Mouse (Mus musculus): ENCODE data around the gene Kif6. TPM values are rescaled to one million over a fixed set of nuclear protein-coding genes. Genes with fewer than 3 reads are reported as not detected.

Kif6 gene
- total RNA-seq (2015): not detected in 2 replicates
- total RNA-seq (2017): not detected in 2 replicates

DNA sequence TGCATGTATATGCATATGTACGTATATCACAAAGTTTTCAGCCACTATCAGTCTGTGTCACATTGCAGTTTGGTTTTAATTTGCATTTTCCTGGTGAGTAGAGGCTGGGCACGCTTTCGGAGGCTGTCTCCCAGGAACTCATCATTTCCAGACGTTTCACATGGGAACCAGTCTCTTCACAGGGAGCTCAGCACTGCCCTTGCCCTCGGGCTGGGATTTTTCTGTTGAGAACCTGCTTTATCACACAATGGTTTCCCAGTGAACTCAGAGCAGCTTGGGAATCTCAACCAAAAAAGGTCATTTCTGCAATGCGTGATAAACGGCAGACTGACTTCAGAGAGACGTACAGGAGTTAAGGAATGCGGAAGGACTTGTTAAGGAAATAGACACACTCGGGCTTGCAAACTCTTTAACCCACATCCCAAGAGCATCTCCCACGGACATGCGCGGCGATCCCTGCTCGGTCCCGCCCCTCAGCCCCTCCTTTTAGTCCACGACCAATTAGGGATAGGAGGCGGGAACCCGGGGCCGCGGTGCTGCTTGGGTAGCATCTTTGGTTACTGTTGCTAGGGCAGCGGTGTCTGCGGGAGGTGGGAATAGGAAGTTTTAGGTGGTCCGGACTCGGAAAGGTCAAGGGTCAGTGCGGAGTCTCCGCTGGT lies at the start of gene Kif6:
Gene Kif6 (plus strand): TSS at position 560 of the 659 bp plus-strand sequence.
- no peak for ATAC-seq (ENCODE audit: poor library complexity, severe bottlenecking)

DNA sequence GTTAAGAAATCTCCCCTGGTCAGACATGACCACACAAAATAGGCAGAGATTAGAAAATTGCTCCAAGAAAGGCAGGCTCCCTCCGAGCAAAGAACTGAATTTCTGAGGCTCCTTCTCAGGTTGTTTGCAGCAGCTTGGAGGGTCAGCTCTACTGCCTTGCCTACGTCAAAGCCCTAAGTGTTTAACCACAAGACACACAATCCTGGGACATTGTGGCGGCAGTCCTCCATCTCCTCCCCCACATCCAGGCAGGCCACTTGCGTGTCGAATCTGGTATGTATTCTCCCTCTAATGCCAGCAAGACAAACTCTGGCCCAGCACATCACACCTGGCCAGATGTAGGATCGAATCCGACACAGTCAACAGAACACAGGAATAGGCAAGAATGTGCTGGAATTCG lies 46.2 kb upstream of the Kif6 start:
- no peak for ATAC-seq (ENCODE audit: poor library complexity, severe bottlenecking)

DNA sequence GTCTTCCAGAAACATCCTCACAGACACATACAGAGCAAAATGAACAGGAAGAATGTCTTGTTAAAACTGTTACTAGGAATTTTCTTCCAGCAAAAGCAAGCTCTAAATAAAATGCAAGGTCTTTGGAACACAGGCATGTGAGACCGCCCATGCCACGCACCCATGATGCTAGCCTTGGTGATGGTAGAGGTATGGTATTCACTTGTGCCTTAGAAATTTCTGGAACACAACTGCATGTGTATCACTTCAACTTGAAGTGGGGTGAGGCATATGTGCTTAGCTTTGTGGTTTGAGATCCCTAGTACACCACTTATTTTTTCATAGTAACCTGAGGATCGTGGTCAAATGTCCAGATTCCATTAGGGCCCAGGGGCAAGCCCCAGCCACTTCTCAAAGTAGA lies 37.6 kb upstream of the Kif6 start:
- ATAC-seq (ENCODE audit: poor library complexity, severe bottlenecking): no peak

DNA sequence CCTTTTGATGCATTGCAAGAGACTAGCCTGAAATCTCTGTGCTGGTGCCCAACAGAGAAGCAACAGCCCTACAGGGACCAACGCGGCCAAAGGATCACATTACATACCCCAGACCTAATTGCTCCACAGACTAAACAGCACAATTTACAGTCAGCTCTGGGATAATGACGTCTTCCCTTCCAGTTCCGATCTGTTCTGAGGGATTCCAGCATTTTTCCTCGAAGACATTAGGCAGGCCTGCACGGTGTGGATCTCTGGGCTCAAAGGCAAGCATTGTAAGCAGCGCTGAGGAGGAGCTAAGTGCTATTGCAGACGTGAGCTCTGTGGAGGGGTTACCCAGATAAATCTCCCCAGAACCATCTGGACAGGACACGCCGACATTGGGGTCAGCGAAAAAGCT lies 32.5 kb upstream of the Kif6 start:
- ATAC-seq (ENCODE audit: poor library complexity, severe bottlenecking): no peak

DNA sequence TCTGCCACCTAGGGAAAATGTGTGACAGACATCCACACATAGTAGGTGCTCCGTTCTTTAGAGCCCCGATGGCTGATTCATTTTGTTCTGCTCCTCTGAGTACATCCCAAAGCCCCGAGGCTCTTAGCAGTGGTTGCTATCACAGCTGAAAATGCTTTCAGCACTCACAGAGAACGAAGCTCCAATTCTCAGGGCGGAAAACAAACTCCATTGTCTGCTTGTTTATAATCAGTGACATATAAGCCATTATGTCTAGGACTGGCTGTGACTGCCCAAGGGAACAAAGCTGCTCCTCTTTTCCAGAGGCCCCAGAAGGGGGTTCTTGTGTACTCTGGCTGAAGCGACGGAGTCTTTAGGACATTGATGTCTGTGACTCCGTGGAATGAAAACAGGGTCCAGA lies 24.9 kb upstream of the Kif6 start:
- no peak for ATAC-seq (ENCODE audit: poor library complexity, severe bottlenecking)

DNA sequence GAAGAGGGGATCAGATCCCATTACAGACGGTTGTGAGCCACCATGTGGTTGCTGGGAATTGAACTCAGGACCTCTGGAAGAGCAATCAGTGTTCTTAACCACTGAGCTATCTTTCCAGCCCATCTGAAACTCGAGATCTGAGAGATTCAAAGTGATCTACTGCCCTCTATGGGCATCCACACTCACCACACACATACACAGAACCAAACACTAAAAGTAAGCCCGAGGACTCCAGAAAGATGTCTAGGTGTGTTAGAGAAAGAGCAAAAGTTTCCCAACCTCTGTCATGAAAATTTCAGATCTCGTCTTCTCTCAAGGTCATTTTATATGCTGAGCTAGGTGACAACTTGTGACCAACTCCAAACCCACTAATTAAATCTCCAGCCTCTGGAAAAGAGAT lies 9.5 kb upstream of the Kif6 start:
- ATAC-seq (ENCODE audit: poor library complexity, severe bottlenecking): no peak

DNA sequence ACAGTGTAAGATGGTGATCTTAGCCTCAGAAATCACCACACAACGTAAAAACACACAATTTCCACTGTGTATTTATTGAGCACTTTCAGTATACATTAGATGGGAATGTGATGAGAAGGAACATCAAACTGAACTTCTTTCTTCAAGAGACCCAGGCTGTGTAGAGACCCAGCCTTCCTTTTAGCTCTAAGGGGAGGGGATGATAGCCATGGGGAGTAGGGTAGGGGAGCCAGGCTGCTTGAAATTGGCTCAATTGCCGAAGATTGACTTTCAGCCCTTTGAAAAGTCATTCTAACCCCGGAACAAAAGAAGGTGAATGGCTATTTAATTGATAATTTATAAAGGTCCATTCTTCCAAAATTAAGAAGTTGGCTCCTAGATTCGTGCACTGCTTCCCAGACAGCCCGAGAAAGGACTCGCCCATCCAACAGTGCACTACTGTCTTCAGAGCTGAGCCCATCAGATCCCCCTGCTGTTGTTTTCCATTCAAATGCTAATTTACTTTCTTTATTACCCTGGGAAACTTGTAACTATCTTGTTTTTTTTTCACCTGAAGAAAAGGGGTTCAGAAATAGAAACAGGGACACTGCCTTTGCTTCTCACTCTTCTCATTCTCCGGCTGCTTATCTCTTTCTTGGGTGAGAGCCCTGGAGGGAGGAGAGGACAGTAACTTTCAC lies 7.4 kb upstream of the Kif6 start:
- ATAC-seq (ENCODE audit: poor library complexity, severe bottlenecking): no peak

DNA sequence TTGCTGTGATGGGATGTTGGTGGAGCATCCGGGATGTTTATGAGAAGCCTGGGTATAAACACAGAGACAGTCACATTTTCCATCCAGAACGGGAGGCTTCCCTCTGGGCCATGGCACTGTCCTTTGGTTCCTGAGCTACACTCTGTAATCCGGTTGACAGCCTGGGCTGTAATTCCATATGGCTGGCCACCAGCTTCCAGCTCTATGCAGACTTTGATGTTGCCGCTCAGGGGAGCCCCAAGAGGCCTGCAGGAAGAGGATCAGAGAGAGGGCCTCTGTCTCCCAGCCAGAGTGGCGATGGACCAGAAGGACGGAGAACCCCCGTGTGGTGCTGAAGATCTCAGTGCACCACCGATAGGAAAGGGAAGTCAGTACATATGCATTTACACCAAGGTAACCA lies 4.6 kb upstream of the Kif6 start:
- ATAC-seq (ENCODE audit: poor library complexity, severe bottlenecking): no peak

DNA sequence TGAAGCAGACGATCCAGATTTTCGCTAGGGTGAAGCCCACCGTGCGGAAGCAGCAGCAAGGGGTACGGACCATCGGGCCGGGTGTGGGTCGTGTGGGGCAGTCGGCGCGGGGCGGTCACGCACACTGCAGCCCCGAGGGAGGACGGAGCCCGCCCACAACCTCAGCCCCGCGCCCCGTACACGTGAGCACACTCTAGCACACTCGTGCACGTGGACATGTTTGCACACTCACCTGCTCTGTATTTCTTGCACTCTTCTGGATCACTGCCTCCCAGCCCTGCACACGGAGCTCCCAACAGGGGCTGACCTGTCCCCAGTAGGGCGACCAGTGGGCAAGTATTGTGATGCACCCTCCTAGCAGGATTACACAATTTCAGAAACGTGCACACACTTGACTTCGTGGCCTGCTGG lies 310 bp downstream of the Kif6 start:
- ATAC-seq (ENCODE audit: poor library complexity, severe bottlenecking): no peak

DNA sequence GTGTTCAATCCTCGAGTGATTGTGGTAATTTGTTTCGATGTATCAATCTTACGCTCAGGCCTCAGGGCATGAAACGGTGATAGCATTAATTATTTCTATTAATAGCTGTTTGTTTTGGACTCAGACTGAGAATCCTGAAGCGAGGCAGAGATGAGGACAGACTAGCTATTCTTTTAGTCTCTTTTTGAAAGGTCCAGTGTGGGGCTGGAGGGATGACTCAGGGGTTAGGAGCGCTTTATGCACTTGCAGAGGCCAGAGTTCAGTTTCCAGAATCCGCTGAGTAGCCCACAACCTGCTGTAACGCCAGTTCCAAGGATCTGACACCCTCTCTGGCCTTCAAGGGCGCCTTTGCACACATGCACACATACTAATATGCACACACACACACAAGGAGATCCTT lies 9.6 kb downstream of the Kif6 start:
- no peak for ATAC-seq (ENCODE audit: poor library complexity, severe bottlenecking)

DNA sequence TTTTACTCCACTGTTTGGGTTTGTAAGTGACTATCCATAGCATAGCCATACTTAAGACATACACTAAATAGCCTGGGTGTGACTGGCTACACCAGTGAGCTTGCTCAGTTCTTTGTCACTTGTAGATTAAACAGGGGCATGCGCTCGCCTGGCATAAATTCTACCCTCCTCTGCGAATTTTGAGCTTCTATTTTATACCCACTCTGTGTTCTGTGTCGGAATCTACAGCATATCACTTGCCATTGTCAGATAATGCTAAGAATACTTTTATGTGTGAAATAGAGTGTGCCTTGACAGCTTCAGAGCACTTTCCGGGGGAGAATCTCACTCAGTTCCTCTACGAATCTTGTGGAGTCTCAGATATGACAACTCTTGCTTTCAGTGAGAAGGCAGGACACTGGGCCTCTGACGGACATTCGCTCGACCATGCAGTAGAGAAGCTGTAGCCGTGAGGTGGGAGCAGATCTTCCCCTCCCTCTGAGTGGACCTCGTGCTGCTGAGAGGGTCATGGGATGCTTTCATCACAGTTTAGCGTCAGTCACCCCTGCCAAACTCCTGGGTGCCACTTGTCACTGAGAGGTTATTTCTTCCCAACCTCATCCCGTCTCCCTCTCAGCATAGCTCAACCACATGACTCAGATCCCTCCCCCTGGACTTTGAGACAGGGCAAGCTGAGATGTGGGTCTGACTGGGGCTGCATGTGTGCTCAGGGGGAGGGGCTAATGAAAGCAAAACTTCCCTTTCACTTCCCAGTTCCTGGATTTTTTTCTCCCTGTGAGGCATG lies 12.3 kb downstream of the Kif6 start:
- no peak for ATAC-seq (ENCODE audit: poor library complexity, severe bottlenecking)

DNA sequence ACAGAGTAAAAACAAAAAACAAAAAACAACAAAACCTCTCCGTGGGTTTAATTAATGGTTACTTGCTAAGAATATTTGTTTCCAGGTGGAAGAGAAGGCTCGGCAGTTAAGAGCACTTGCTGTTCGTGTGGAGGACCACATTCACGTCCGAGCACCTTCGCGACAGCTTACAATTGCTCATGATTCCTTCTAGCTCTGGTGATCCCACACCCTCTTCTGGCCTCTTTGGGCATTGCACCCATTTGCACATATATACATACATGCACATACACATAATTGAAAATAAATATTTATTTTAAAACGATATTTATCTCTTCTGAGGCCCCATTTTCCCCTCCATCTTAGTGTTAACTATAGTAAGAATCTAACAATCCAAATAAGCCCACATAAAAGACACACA lies 13.9 kb downstream of the Kif6 start:
- no peak for ATAC-seq (ENCODE audit: poor library complexity, severe bottlenecking)

DNA sequence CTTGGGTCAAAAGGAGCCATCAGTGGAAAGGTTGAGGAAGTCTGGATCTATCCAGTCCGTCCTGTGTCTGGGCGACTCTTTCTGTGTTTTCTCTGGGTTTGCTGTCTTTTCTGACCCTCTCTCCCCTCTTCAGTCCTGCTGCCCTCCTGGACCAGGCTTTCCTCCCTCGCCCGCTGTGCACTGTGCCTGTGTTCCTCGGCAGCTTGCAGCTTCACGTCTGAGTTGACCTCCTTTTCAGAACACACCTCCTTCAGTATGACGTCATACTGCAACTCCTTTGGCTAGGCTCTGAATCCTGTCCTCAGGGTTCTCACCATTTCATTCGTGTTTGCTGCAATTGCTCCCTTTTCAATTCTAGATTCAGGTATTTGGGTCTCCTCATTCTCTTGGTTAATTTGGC lies 18.1 kb downstream of the Kif6 start:
- ATAC-seq (ENCODE audit: poor library complexity, severe bottlenecking): no peak

DNA sequence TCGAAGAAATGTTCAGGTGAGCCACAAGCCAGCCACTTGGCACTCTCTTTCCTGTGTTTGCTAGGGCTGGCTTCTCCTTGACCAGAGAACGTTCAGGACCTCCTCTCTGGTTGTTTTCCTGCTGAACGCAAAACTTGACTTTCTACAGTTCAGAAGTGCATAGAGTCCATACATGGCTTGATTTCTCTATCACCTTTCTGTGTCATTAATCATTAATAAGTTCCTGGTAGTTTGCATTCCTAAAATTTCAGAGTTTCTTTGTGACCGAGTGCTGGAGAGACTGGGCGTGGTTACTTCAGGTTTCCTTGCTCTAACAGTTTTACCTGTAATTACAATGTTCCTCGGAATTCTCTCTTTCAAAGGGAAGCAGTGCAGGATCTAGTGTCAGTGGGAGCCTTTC lies 27.0 kb downstream of the Kif6 start:
- no peak for ATAC-seq (ENCODE audit: poor library complexity, severe bottlenecking)

DNA sequence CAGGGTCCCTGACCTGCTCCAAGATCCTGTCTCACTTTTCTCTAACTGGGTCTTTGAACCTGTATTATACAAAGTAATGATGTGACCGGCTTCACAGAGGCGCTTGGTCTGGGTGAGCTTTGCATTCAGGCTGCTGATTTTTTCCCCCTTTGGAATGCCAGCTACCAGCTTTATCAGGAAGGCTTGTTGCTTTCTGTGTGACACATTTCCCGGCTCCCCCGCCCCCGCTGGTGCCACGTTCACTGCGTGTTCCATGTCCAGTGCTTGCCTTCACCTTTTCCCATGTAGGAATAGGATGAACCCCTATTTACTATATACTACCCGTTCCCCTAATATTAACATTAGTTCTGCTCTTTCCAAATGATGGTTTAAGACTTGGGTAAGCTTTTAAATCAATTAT lies 27.4 kb downstream of the Kif6 start:
- ATAC-seq (ENCODE audit: poor library complexity, severe bottlenecking): no peak

DNA sequence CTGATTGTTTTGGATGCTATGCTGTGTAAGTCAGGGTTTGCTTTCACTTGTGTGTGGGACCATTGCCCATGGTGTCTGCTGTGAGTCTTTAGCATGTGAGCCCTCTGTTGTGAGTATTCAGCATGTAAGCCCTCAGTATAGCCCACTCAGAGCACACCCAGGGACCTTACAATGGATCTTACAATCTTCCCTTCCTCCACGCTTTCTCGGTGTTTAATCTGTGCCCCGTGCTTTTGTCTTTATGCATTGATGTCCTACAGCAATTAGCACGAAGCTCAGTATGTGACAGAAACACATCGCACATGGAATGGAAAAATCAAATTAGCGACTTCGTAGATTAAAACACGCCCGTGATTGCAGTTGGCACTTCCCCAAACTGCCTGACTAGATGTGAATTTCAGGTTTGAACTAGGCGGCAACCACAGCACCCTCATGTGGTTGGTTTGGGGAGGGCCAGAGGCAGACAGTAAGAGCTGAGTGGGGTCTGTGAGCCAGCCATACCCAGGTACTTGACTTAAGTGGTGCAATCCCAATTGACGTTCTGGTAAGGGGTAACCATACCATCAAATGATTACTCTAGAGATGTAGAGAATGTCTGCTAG lies 28.1 kb downstream of the Kif6 start:
- no peak for ATAC-seq (ENCODE audit: poor library complexity, severe bottlenecking)

DNA sequence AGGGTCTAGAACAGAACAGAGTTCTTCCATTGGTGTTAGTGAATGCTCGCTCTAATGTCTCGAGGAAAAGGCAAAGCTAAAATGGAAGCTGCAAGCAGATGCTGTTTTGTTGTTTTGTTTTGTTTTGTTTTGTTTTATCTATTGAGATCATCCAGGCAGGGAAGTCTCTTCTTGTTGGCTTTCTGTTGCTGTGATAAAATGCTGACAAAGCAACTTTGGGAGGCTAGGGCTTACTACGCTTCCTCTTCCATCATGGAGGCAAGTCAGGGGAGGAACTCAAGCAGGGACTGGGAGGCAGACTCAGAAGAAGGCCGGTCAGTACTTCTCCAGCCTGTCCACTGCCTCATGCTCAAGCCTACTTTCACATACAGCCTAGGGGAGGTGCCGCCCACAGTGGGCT lies 31.3 kb downstream of the Kif6 start:
- no peak for ATAC-seq (ENCODE audit: poor library complexity, severe bottlenecking)

DNA sequence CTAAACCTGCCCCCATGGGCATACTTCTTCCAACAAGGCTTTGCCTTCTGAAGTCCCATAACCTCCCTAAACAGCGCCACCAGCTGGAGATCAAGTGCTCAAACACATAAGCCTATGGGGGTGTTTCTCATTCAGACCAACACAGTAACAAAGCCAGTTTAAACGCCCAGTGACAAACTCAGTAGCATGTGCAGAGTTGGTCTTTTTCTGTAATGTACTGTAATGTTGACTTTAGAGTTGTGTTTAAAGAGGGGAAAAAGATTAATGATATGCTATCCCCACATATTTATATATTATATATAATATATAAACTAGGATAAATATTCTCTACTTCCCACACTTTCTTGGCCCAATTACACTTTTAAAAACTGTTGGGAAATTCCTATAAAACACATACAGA lies 34.0 kb downstream of the Kif6 start:
- ATAC-seq (ENCODE audit: poor library complexity, severe bottlenecking): no peak

DNA sequence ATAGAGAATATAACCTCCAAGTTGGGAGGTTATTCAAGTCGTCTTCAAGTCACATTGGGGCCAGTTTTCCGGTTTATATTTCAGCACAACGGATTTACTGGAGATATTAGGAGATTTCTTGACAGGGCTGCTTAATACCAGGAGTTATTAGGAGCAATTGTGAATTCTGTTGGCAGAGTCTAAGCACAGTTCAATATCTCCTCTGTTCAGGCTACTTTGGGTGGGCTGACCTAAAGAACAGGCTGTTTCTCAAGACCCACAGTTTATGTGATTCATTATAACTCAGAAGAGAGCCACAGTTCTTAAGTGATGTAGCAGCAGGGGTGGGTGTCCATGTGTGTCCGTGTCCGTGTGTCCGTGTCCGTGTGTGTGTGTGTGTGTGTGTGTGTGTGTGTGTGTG lies 34.5 kb downstream of the Kif6 start:
- no peak for ATAC-seq (ENCODE audit: poor library complexity, severe bottlenecking)

DNA sequence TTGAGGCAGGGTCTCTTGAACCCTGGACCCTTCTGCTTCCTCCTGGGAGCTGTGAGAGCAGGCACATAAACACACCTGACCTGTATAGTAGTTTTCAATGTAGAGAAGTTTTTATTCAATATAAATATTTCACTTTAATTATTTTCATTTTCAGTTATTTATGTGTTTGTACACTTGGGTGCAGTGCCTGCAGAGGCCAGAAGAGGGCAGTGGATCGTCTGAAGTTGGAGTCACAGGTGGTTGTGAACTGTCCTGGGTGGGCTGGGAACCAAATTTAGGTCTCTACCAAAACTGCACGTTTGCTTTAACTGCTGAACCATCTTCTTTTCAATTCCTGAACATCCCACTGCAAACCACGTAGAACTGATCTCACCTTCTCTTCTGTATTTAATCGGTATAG lies 35.4 kb downstream of the Kif6 start:
- ATAC-seq (ENCODE audit: poor library complexity, severe bottlenecking): no peak

DNA sequence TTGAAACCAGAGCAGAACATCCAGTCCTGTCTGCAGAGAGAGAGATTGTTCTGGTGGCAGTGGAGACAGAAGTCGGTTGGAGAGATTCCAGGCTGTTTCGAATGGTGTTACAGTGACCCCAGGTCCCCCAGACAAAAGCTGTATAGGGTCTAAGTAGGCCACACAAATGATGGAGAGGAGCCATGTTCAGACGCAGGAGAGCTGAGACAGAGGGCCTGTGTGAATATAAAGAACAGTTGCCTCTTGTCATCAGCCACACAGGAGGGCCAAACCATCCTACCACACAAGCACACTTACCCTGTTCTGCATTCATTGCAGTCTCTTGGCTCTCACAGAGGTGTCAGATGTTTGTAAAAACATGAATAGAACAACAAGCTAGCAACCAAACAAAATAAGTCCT lies 37.4 kb downstream of the Kif6 start:
- ATAC-seq (ENCODE audit: poor library complexity, severe bottlenecking): no peak

DNA sequence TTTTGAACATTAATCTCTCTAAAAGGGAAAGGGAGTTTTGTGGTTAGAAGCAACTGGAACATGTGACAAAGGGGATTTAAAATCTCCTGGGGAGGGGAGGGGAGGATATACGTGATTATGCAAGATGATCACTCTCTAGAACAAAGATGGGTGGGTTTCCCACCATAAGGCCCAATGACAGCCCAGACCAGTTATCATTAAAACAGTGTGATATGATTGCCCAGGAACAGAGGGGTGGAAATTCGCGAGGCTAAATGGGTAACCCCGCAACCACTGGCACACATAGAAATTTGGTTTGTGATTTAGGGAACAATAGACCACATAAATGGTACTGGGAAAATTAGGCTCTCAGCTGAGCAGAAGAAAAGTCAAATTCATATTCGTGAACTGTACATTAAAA lies 37.9 kb downstream of the Kif6 start:
- ATAC-seq (ENCODE audit: poor library complexity, severe bottlenecking): no peak

All from megakaryocyte, adult 5-6 weeks (primary cell).